Mouse (Mus musculus) forebrain, embryonic 10.5 days (tissue): Measurements from ENCODE around the gene Olfr1442. TPM values are rescaled to one million over a fixed set of nuclear protein-coding genes. Genes with fewer than 3 reads are reported as not detected.
"Not testable (repeated sequence)": the region's sequence is repeated elsewhere in the genome, so short reads cannot be mapped to it uniquely, and the experiment has no call there.

Experiments used
- DNase-seq: peaks from one replicate; pipeline ENCODE4 v3.0.0-alpha.2; 2017; ENCODE audit warnings: low spot score; ENCODE audit errors: extremely low spot score
- H3K27ac ChIP-seq: fragments of 300-500 bp; sonication (generic); 2 replicates; pipeline ENCODE4 v1.5.1; 2016; ENCODE audit warnings: mild to moderate bottlenecking
- H3K27me3 ChIP-seq: fragments of 300-500 bp; sonication (generic); 2 replicates; pipeline ENCODE4 v1.6.1; 2016; ENCODE audit warnings: mild to moderate bottlenecking; ENCODE audit not compliant: poor library complexity, severe bottlenecking
- H3K36me3 ChIP-seq: fragments of 300-500 bp; sonication (generic); replicated peaks from 2 replicates; pipeline ENCODE4 v1.6.1; 2016; ENCODE audit warnings: mild to moderate bottlenecking, moderate library complexity
- H3K4me1 ChIP-seq: fragments of 300-500 bp; sonication (generic); 2 replicates; pipeline ENCODE4 v1.6.1; 2016
- H3K4me3 ChIP-seq: fragments of 300-500 bp; sonication (generic); 2 replicates; pipeline ENCODE4 v1.5.1; 2016; ENCODE audit warnings: mild to moderate bottlenecking, moderate library complexity
- H3K9me3 ChIP-seq: fragments of 300-500 bp; sonication (generic); 2 replicates; pipeline ENCODE4 v1.6.1; 2016; ENCODE audit warnings: mild to moderate bottlenecking, moderate library complexity
- WGBS: fragments of 180-500 bp; shearing (Covaris S2); methylation state at CpG from one replicate; pipeline ENCODE4 v1.1.7; 2016; 5-methylcytosine and 5-hydroxymethylcytosine counted together
- polyA plus RNA-seq: library from polyadenylated mRNA; unstranded; fragments of >200 nt; fragmentation: Nextera tagmentation; extraction: Ambion mirVana; gene quantifications from 2 replicates; pipeline ENCODE4 v1.2.1, GENCODE M21; 2016

The Olfr1442 gene
- not detected in 2 replicates for polyA plus RNA-seq

DNA sequence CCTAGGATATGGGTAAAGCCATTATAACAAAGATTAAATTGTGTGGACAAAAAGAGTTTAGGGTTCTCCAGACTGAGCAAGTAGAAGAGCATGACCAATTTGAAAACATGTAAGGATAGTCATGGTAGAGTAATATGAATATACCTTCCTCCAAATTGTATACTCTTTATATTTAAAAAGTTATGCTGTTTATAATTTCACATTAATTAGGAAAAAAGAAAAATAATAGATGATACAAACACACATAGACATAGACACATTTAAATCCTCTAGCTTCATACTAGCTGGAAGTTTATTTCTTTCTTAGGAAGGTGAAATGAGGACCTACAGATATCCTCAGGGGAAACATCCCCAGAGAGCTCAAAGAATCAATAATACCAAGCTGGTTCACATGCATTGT, at the start of gene Olfr1442:
Olfr1442 (plus strand) TSS at position 301 of the 400 bp plus-strand sequence.
- Histone ChIP-seq H3K36me3 (no peaks in the 10 kb centered on the region), H3K4me1 (no peaks in the 10 kb centered on the region), H3K9me3 (no peaks in the 10 kb centered on the region), H3K4me3 (no peak within 1 kb of the TSS), H3K27me3 (no peaks in the 10 kb centered on the region), H3K27ac (no peak within 1 kb of the TSS)
- DNase-seq, result no peak

GRCm38 (mm10) chr19:12633176-12633575, 37.1 kb upstream of the Olfr1442 start, which contains the start of gene Glyat:
Glyat (plus strand) TSS chr19:12633308.
- Histone ChIP-seq H3K36me3 (no peaks in the 10 kb centered on the region), H3K4me3 (no peak within 1 kb of the TSS), H3K9me3 (no peaks in the 10 kb centered on the region), H3K27ac (no peak within 1 kb of the TSS), H3K4me1 (no peaks in the 10 kb centered on the region), H3K27me3 (no peaks in the 10 kb centered on the region)
- no peak for DNase-seq
- whole genome bisulfite sequencing, result 84% methylated on average over 4 of the region's 4 CpGs

- no peaks in the 10 kb centered on the region for H3K27me3 ChIP-seq
Observed at GRCm38 (mm10) chr19:12634259-12634658, 36.0 kb upstream of the Olfr1442 start.

GRCm38 (mm10) chr19:12634963-12635362, 35.3 kb upstream of the Olfr1442 start:
- no peaks in the 10 kb centered on the region for H3K9me3 ChIP-seq
- DNase-seq, result no peak
- H3K36me3 ChIP-seq, result no peaks in the 10 kb centered on the region
- H3K27ac ChIP-seq, result no peak overlapping the region
- WGBS, result 94% methylated on average over 4 of the region's 4 CpGs
- H3K27me3 ChIP-seq, result no peaks in the 10 kb centered on the region
- H3K4me1 ChIP-seq, result no peaks in the 10 kb centered on the region
- no peak overlapping the region for H3K4me3 ChIP-seq

More at GRCm38 (mm10) chr19:12634259-12634658, 36.0 kb upstream of the Olfr1442 start:
- no peak for DNase-seq
- Histone ChIP-seq H3K4me1 (no peaks in the 10 kb centered on the region), H3K36me3 (no peaks in the 10 kb centered on the region), H3K4me3 (no peak overlapping the region), H3K27ac (no peak overlapping the region), H3K9me3 (no peaks in the 10 kb centered on the region)
- 86% methylated on average over 3 of the region's 3 CpGs for WGBS

- Histone ChIP-seq H3K4me3 (no peak overlapping the region), H3K27ac (no peak overlapping the region), H3K4me1 (no peaks in the 10 kb centered on the region), H3K36me3 (no peaks in the 10 kb centered on the region), H3K9me3 (no peaks in the 10 kb centered on the region), H3K27me3 (no peaks in the 10 kb centered on the region)
- DNase-seq, result no peak
- WGBS, result 79% methylated on average over 3 of the region's 3 CpGs
Observed at GRCm38 (mm10) chr19:12636863-12637262, 33.4 kb upstream of the Olfr1442 start.

GRCm38 (mm10) chr19:12638049-12638448, 32.2 kb upstream of the Olfr1442 start:
- Histone ChIP-seq H3K36me3 (no peaks in the 10 kb centered on the region), H3K4me1 (no peaks in the 10 kb centered on the region), H3K4me3 (no peak overlapping the region), H3K9me3 (no peaks in the 10 kb centered on the region), H3K27me3 (no peaks in the 10 kb centered on the region), H3K27ac (no peak overlapping the region)
- no peak for DNase-seq
- 83% methylated on average over 1 of the region's 1 CpGs for WGBS

DNA sequence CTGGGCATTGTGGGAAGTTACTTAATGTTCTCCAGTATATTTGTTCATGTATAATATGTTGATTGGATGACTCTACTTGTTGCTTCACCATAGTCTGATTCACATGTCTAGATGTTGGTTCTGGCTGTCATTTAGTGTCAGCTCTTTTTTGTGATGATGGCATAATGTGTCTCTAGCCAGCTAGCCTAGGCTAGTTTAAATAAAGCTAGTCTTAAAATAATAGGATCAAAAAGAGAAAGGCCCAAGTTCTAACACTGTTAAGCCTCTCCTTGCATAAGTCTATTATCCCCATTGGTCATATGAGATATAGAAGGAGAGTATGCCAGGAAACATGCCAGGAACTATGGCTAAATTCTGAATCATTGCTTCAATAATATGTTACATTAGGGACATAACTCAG, 20.7 kb upstream of the Olfr1442 start:
- no peak for DNase-seq
- Histone ChIP-seq H3K27ac (no peak overlapping the region), H3K4me1 (no peaks in the 10 kb centered on the region), H3K9me3 (no peaks in the 10 kb centered on the region), H3K27me3 (no peaks in the 10 kb centered on the region), H3K36me3 (no peaks in the 10 kb centered on the region), H3K4me3 (no peak overlapping the region)

DNA sequence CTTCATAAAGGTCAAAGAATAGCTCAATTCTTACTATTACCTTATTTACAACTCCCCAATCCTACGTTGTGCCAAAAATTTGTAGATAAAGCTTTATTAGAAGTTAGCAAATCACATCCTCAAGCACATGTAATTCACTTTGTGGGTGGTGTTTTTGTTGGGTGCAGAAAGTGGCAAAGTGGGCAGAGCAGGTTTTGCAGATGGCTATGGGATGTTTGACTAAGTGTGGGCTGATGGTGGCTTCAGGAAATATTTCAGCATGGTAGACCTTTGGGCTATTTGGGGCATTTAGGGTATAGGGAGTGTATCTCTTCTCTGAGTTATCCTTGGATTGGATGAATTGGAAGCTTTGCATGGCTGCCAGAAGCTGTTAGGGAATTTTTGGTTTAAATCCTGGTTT, 4.1 kb upstream of the Olfr1442 start:
- WGBS, result 89% methylated on average over 1 of the region's 1 CpGs
- H3K27ac ChIP-seq, result no peak overlapping the region

DNA sequence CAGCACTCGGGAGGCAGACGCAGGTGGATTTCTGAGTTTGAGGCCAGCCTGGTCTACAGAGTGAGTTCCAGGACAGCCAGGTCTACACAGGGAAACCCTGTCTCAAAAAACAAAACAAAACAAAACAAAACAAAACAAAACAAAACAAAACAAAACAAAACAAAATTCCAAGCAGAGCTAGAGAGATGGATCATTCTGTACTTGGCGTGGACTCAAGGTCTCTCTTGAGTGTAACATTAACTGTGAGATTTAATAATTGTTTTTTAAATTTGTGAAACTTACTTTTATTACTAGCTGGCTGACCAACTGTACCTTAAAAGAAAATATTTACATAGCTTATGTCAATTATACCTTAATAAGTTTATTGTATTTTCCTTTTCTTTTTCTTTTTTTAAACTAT, 1.6 kb upstream of the Olfr1442 start:
- 92% methylated on average over 3 of the region's 3 CpGs for WGBS
- not testable (repeated sequence) for H3K4me3 ChIP-seq, H3K4me1 ChIP-seq, H3K36me3 ChIP-seq, DNase-seq, H3K27me3 ChIP-seq, H3K27ac ChIP-seq, H3K9me3 ChIP-seq

More for the DNA sequence above, 4.1 kb upstream of the Olfr1442 start:
- Histone ChIP-seq H3K9me3 (peaks cover 16% of the 10 kb centered on the region), H3K27me3 (no peaks in the 10 kb centered on the region), H3K4me1 (no peaks in the 10 kb centered on the region), H3K4me3 (no peak overlapping the region), H3K36me3 (no peaks in the 10 kb centered on the region)
- no peak for DNase-seq

DNA sequence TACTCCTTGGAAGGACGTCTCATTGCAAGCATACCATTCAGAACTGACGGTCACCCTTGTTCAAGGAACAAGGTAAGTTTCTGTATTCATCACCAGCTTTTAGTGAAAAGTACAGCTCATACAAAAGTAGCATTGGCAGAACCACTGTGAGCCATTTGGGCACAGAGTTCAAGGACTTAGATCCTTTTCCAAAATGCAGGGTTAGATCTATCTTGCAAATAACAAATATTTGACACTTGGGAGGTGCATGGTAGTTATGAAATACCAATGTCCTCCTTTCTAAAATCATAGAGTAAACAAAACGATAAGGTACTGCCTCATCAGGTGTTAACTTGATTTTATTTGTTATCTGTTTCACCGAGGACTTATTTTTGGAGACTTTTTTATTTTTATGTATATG, 812 bp downstream of the Olfr1442 start:
- H3K9me3 ChIP-seq, result no peaks in the 10 kb centered on the region
- no peaks in the 10 kb centered on the region for H3K36me3 ChIP-seq
- no peaks in the 10 kb centered on the region for H3K27me3 ChIP-seq
- H3K4me1 ChIP-seq, result no peaks in the 10 kb centered on the region
- no peak overlapping the region for H3K4me3 ChIP-seq
- 85% methylated on average over 4 of the region's 4 CpGs for WGBS
- no peak for DNase-seq
- H3K27ac ChIP-seq, result no peak overlapping the region

GRCm38 (mm10) chr19:12677812-12678211, 7.6 kb downstream of the Olfr1442 start, which contains the start of gene Olfr1443:
Olfr1443 (plus strand) TSS chr19:12678112.
- no peaks in the 10 kb centered on the region for H3K9me3 ChIP-seq
- WGBS, result 76% methylated on average over 3 of the region's 3 CpGs
- H3K27ac ChIP-seq, result no peak within 1 kb of the TSS
- no peak within 1 kb of the TSS for H3K4me3 ChIP-seq
- DNase-seq, result no peak
- H3K36me3 ChIP-seq, result no peaks in the 10 kb centered on the region
- no peaks in the 10 kb centered on the region for H3K4me1 ChIP-seq
- H3K27me3 ChIP-seq, result no peaks in the 10 kb centered on the region

GRCm38 (mm10) chr19:12684638-12685037, 14.4 kb downstream of the Olfr1442 start:
- no peak overlapping the region for H3K27ac ChIP-seq
- no peak for DNase-seq
- H3K4me3 ChIP-seq, result no peak overlapping the region
- no peaks in the 10 kb centered on the region for H3K9me3 ChIP-seq
- no peaks in the 10 kb centered on the region for H3K4me1 ChIP-seq
- no peaks in the 10 kb centered on the region for H3K36me3 ChIP-seq
- H3K27me3 ChIP-seq, result no peaks in the 10 kb centered on the region

DNA sequence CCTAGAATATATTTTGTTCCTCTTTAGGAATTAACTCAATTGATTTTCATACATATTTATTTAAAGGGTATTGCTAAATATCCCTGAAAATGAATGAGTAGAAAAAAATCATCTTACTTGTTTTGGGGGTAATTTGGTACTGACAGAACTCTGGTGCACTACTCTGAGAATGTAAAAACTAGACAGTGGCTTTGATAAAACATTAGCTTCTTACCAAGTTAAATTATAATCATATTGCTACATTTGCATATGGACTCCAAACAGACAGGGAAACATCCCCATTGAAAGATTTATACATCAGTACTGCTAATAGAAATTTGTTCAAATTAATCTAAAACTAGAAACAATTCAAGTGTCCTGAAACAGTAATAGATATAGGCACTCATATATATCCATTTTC, 15.0 kb downstream of the Olfr1442 start:
- no peak for DNase-seq
- Histone ChIP-seq H3K4me1 (no peaks in the 10 kb centered on the region), H3K36me3 (no peaks in the 10 kb centered on the region), H3K9me3 (no peaks in the 10 kb centered on the region), H3K27ac (no peak overlapping the region), H3K27me3 (no peaks in the 10 kb centered on the region), H3K4me3 (no peak overlapping the region)

DNA sequence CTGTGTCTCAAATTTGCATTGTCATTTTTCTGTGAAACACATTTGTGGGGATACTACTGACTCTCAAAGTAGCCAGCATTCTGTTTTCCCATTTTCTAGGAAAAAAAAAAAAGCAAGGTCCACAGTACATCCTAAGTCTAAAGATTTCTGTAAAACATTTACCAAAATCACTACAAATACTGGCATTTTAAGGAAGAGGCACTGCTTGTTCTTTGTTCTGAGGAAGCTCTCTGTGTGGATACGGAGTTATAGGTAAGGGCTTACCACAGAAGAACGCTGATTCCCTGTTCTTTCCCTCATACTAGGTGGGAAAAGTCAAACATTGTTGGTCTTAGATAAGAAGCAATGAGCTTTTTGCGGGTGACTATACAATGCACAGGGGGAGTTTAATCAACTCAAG, 25.4 kb downstream of the Olfr1442 start, which contains the start of gene Keg1:
Keg1 (plus strand) TSS at position 197 of the 400 bp plus-strand sequence.
- no peak within 1 kb of the TSS for H3K4me3 ChIP-seq
- H3K36me3 ChIP-seq, result no peaks in the 10 kb centered on the region
- H3K9me3 ChIP-seq, result no peaks in the 10 kb centered on the region
- H3K27me3 ChIP-seq, result no peaks in the 10 kb centered on the region
- no peak within 1 kb of the TSS for H3K27ac ChIP-seq
- DNase-seq, result no peak
- WGBS, result 87% methylated on average over 3 of the region's 3 CpGs
- H3K4me1 ChIP-seq, result no peaks in the 10 kb centered on the region
